Mouse (Mus musculus) left cerebral cortex, postnatal 4 days (tissue): Measurements from ENCODE around the gene Topaz1. TPM values are rescaled to one million over a fixed set of nuclear protein-coding genes. Genes with fewer than 3 reads are reported as not detected.
A peak's percentile ranks its signal among the peaks of the same experiment; 100 is the strongest.

Experiments
- DNase-seq: peaks from one replicate; pipeline ENCODE4 v3.0.0-alpha.2; 2022
- intact Hi-C: fragments of 180-260 bp; cut with DNase I; formaldehyde crosslinking; loops from one replicate; pipeline ENCODE4 v1.15.1; 2025
- total RNA-seq, 2 experiments: library from RNA; stranded (reverse); gene quantifications; 2 replicates each; pipeline ENCODE4 v1.2.3; 2021

Topaz1 gene
- total RNA-seq: not detected

DNA sequence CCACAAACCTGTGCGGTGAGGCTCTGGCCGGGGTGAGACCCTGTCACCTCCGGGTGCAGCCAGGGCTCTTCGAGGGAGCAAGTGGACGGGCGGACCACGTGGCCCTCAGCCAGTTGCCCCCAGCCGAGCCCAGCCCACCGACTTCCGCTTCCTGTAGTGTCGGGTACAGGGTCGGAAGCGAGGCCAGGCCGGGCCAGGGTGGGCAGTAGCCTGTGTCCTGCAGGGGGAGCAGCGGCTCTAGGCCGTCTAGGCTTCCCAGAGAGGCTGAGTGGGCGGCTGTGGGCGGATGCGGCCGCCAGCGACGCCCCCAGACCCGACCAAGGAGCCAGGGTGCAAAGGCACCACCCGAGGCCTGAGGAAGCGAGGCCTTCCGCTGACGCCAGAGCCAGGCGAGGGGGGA, at the start of gene Topaz1:
Gene Topaz1 (plus strand): TSS at position 287 of the 400 bp plus-strand sequence.
- no peak for DNase-seq
- intact Hi-C loops: no loop called here

DNA sequence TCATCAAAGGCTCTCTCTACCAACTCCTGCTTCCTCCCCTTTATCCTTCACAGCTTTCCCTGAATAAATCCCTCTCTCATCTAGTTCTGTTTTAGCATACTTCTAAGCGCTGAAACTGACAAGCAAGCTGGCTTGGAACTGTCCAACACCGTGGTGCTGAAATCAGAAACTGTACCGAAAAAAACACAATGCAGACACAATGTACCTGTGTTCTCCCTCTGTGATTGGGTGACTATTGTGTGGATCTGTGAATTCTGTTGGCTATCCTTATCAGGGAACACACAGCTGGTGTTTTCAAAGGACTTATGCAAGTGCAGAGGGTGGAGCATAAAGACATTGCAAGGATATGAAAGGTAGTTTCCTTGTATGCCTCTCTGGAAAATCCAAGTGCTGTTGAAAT, 45.3 kb upstream of the Topaz1 start:
- intact Hi-C loops: no loop called here
- DNase-seq: no peak

DNA sequence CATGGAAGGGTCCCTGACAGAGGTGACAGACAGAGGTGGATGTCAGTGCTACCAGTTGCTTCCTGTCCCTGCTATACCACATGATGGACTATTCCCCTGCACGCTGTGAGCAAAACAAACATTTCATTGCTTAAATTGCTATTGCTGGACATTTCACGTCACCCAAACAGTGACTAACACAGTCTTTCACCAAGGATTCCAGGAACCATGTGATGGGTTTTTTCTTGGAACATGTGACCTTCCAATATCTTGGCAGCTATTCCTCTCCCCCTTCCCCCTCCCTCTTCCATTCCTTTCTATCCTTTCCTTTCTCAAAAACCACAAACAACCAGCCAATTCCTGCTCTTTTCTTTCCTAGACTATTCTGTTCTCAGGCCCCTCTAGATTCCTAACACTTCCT, 33.3 kb upstream of the Topaz1 start:
- intact Hi-C loops: no loop called here
- no peak for DNase-seq

DNA sequence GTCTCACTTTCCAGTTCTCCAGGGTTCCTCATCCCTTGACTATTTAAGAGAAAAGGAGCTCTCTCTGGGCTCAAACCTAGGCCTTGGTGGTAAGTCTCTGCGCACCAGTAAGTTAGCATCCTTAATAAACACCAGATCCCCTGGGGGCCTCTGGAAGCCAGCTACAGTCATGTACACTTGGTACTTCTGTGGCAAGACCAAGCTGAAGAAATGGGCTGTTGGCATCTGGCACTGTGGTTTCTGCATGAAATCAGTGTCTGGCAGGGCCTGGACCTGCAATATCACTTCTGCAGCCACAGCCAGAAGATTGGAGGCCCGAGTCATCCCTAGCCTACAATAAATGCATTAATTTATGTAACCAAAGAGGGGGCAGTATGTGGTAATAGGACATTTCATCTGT, 32.1 kb upstream of the Topaz1 start:
- DNase-seq: no peak
- intact Hi-C loops: no loop called here

DNA sequence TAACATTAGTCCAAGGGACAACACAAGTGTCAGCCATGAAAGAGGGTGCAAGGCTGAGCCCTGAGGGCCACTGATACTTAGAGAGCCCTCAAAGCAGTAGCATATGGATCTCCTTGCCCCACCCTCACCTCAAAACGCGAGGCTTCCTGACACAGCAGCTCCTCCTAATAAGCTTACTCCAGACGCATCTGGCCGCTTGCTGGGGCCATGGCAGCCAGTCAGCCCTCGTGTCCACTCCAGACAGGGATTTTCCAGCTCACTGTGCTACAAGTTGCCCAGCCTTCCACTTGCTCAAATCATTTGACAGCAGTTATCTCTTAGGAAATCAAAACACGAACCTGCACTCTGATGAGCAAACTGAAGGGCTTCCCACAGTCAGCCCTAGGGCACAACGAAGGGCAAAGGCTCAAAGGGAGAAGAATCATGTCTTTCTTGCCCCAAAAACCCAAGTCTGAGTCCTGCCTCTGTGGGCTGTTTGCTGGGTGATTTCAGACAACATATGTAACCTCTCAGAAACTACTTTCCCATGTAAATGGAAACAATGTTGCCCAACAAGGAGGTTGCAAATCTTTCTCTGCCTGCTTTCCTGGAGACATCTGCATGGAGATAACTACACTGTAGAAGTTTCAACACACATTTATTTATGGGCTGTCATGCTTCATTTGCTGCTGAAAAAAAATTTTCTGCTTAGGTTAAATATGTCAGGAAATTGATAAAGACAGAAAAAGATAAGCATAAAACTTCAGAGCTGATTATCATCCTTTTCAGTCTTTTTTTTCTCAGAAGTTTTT, 30.8 kb upstream of the Topaz1 start:
- intact Hi-C loops: no loop called here
- no peak for DNase-seq

DNA sequence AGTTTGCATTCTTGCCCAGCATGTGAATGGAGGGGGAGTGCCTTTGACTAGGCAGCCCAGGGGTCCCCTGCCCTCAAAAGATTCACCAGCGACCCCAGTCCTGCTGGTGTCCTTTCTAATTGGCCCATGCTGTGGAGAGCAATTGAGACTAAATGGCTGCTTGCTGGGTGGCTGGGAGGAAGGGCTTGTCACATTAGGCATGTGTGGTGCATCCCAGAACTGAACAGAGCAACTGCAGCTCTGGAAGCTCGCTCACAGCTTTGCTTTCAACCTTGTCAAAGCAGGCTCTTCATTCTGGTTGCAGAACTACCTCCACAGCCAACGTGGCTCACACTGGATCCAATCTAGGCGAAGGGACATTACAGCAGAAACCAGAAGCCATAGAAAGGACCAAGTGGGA, 24.9 kb upstream of the Topaz1 start:
- intact Hi-C loops: no loop called here
- DNase-seq: no peak

DNA sequence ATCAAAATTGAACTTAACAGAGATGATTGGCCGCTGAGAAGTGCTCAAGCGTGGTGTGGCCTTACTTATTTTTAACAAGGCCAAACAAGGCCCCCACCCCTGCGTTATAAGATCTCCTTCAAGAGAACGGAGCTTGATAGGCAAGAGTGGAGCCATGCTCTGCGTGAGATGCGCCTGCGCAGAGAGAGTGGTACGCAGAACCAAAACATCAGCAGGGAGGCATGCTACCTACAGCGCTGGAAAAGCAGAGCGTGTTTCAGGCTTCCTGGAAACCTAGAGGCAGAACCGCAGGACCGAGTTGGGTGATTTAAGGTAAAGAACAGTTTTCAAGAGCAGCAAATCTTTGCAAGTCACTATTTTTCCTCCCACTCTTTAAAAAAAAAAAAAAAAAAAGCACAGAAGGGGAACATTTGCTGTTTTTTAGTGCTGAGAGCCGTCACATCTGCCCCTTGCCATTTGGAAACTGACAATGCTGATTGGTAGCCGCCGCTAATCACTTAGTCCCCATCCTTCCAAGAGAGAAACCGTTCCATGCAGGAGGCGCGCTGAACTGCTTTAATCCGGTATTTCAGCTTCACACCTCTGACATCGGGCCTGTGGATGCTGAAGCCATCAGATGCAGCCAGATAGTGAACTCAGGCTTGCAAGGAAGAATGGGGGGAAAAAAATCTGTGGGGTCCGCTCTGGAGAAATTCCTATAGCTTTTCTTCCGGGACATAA, 21.9 kb upstream of the Topaz1 start:
- intact Hi-C loops: loop anchor here (5.0 kb wide), 1 partner anchor 478 kb away; no protein-coding TSS in a partner anchor
- no peak for DNase-seq

DNA sequence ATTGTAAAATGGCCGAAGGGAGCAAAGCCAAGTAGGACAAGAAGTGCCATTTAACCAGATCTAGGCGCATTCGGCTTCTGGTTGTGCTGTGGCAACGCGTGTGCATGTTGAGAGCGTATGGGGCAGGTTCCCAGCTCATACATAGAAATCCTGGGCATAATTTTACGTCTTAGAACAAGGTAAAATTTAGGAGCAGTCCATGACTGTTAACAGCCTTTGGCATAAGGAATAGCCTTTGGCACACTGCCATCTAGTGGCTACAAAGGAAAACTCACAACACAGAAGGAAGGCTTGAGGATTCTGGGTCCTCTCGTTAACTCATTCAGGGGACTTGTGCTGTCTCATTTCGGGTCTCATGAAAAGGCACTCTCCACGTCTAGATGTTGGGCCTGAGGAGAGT, 17.6 kb upstream of the Topaz1 start:
- DNase-seq: peak; percentile 56
- intact Hi-C loops: loop anchor here (5.0 kb wide), 1 partner anchor 482 kb away; no protein-coding TSS in a partner anchor

DNA sequence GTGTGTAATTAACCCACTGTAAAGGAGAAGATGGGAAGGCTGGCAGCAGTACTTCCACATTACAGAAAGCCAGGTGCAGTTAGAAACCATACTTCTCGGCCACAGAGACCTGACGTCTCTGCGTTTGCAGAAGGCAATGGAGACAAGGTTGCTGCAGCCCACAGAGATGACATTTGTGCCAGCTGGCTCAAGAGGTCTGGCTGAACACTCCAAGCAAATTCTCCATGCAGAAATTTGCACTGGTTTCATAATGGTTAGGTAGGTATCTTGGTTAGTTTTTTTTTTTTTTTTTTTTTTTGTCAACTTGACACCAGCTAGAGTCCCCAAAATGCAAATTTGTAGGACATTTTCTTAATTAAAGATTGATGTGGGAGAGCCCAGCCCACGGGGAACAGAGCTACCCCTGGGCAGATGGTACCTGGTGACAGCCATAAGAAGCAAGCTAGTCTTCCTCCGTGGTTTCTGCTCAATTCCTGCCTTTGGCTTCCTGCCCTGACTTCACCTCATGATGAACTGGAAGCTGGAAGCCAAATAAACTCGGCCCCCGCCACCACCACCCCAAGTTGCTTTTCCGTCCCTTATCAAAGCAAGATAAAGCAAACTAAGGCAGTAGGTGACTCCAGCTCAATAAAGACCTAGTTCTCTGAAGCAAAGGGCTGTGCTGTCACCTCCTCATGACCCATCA, 14.9 kb upstream of the Topaz1 start:
- intact Hi-C loops: loop anchor here (10.0 kb wide), 1 partner anchor 383 kb away; the partner anchor contains the start of genes Exosc7 and Zdhhc3
- no peak for DNase-seq

DNA sequence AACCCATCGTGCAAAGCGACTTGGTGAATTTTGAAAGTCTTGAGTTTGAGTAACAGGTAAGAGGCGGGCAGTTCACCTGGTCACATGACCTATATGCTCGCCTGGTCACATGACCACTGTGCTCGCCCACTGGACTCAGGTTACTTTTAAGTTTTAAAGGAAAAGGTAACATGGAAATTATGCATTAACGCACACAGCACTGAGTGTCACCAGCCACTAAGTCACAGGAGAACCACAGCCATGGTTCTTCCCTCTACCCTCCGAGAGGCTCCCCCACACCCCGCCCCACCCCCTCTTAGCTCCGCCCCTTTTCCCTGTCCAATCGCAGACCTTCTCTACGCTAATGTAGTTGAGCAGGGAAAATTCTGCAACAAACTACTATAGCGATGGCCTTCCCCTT, 13.9 kb upstream of the Topaz1 start:
- no peak for DNase-seq
- intact Hi-C loops: loop anchor here (10.0 kb wide), 1 partner anchor 382 kb away; the partner anchor contains the start of genes Exosc7 and Zdhhc3

DNA sequence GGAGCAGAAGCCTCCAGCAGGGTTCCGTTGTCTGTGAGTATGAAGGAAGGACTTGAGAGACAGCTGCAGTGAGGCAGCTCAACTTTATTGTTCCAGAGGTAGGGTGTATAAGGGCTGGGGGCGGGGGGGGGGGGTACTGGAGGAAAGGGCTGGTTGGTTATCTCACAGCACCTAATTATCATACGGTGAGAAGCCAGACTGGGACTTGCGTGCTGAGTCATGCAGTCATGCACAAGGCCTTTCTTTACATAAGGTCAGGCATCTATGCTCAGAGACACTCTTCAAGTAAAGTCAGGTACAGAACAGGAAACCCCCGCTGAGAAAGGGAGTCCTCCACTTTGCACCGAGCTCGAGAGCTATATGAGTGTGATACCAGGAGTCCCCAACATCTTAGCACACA, 12.2 kb upstream of the Topaz1 start:
- intact Hi-C loops: loop anchor here (10.0 kb wide), 1 partner anchor 380 kb away; the partner anchor contains the start of genes Exosc7 and Zdhhc3
- no peak for DNase-seq

DNA sequence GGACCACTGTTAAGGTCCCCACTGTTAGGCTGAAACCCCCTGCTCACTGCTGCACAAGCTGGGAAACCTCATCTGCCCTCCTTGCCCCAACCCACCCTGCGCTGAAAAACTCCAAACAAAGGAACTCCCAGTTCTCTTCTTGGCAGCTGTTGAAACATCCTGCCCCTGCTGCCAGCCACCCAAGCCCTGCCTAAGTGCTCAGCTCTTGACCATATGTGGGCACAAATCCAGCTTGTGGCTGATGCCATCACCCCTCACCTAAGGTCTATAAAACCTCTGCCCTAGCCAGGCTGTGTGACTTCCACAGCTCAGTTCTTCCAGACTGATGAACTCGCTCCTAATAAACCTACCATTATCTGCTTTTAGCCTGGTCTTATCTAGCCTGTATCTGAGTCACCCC, 11.1 kb upstream of the Topaz1 start:
- no peak for DNase-seq
- intact Hi-C loops: loop anchor here (10.0 kb wide), 1 partner anchor 379 kb away; the partner anchor contains the start of genes Exosc7 and Zdhhc3

DNA sequence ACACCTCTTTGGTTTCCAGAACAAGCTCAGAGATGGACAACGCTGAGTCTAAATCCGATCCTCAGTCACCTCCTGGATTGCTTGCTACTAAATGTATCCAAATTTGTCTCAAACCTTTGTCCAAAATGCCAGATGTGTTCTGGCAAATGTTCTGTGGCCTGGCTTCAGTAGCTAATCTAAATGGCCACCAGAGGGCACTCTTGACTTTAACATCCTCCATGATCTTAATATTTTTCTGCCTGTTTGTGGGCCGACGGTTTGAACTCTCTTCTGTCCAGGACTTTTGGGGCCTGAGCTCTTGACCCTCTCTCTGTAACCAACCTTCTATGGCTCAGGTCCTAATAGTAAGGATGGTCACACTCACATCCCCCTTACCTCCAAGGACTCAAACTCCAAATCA, 10.4 kb upstream of the Topaz1 start:
- intact Hi-C loops: loop anchor here (10.0 kb wide), 1 partner anchor 378 kb away; the partner anchor contains the start of genes Exosc7 and Zdhhc3
- peak; percentile 29 for DNase-seq

DNA sequence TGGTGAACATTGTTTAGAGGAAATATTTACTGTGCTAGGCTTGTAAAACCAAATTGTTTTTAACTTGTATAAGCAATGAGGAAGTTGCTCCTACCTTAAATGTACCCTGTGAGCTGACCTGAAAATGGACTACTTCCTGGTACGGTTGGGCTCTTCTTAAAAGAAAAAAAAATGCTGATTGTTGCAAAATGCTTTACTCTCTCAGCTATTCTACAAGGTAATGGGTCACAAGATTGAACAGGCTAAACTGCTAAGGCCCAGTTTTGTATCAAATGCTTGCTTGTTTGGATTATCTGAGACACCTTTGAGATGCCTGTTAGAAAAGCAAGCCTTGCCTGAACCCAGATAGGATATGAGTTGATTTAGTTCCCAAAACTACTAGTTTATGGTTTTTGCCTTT, 1.3 kb upstream of the Topaz1 start:
- intact Hi-C loops: no loop called here
- DNase-seq: no peak

DNA sequence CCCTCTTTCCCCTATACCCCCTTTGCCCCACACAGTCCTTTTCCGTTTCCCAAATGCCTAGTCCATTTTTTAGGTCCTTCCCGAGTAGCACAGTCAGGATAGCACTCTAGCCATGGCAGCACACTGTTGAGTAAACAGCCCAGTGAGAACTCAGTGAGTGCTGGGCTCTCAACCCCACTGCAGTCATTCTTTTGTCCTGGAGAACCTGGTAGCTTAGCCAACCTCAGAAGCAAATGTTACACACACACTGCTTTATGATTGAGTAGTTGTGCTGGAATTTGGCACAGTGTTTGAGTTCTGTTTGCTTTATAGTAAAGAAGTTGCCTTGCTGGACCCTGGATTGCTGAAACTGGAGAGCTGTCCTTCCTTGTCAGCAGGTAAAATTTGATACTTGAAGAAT, 10.5 kb downstream of the Topaz1 start:
- no peak for DNase-seq
- intact Hi-C loops: no loop called here

DNA sequence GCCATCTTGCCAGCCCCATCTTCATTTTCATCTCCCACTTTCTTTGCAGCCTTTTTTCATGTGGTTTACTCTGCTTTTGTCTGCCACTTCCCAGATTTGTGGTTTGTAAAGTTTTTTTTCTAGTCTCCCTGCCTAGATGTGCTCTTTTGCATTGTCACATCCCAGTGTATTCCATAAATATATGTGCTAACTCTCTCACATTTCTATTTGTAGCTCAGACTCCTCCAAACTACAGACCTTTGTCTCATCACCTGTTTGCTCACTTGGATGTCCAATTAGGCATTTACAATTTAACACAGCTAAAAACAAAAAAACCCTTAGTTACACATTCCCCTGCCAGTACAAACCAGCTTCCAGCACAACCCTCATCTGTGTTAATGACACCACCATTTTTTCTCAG, 13.0 kb downstream of the Topaz1 start:
- intact Hi-C loops: no loop called here
- DNase-seq: no peak

DNA sequence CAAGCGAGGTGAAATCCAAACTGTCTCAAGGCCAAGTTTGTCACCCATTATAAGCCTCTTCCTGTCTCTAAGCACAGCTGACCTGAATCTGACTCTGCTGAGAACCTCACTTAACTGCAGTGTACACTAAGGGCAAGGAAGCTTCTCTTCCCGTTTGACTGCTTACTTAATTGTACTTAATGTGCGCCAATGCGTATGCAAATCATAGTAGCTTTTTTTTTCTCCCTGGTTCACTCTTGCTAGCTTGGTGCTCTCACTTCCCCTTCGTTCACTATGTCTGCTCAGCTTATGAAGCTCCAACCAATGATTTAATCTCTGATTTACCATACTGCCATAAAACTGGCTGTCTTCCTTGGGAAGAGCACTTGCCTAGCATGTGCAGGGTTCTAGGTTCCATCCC, 38.1 kb downstream of the Topaz1 start:
- DNase-seq: no peak
- intact Hi-C loops: no loop called here

DNA sequence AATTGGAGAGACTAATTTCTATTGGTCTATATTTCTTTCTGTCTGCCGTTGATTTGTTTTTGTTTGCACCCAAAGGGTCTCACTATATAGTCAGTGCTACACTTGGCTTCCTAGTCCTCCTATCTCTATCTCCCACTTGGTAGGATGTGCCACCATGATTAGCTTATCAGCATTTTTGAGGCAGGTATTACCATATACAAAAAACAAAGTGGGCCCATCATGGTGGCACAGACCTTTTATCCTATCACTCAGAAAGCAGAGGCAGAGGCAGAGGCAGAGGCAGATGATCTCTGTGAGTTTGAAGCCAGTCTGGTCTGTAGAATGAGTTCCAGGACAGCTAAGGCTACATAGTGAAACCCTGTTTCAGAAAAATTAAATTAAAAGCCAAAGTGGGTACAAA, 39.4 kb downstream of the Topaz1 start:
- intact Hi-C loops: no loop called here
- no peak for DNase-seq

DNA sequence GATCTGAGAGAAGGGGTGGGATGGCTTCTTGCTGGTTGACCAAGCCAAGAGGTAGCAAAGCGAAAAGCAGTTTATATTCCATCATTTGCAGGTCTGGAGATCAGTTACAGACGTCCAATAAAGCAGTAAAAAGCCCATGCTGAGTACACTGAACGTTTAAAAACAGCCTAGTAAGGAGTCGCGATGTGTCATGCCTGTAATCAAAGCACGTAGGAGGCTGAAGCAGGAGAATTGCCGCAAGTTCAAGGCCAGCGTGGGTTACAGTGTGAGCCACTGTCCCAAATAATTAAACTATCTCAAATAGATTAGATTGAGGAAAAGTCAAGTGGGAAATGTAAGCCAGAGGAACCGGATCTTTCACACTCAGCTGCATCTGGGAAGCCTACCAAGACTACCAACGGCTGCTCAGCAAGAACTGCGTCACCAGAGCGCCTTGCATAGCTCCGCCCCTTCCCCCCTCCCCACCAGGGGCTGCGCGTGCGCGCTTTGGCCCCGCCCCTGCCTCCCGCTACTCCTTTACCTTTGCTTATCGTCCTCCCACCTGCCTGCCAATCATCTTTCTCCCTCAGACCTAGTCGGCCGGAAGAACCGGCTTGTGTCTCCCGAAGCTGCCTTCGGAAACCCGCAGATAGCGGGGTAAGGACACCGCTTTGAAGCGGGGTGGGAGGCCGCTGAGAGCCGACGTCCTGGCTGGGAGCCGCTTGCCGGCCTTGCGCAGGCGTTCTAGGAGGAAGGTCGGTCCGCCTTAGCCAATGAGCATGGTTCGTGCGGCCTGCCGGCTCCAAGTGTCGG, 58.1 kb downstream of the Topaz1 start, which contains the start of gene Tcaim:
Gene Tcaim (plus strand): TSS at position 487 of the 792 bp plus-strand sequence.
- intact Hi-C loops: no loop called here

DNA sequence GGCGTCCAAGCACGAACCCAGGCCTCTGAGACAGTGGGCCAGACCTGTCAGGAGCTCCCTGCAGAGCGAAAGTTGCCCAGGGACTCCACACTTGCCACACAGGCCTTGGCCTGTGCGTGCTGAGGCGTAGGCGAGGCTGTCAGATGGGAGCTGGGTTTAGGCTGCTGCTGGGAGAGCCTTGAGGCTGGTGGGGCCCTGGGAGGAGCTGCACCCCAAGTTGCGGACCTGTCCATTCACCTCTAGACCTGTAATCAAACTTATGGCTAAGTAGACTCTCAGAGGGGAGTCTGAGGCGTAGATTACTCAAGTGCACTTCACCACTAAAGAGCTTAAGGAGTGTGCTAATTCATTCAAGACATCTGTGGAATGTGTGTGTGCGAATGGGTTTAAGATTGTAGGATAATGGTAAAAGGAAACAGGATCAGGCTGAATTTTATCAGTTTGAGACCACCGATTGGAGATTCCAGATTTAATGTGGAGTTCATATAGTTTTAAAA, 58.7 kb downstream of the Topaz1 start:
- DNase-seq: no peak
- intact Hi-C loops: no loop called here

More for the DNA sequence above, 58.1 kb downstream of the Topaz1 start, which contains the start of gene Tcaim:
- DNase-seq: peak; percentile 95
